Mouse (Mus musculus) embryonic facial prominence, embryonic 12.5 days (tissue): Measurements from ENCODE around the gene 4930415O20Rik. TPM values are rescaled to one million over a fixed set of nuclear protein-coding genes. Genes with fewer than 3 reads are reported as not detected.

Experiments
- ATAC-seq: fragments of 200-750 bp; cut with Nextera tagmentation; 2 replicates; pipeline ENCODE4 v1.8.0; 2017; ENCODE audit not compliant: insufficient number of reproducible peaks, insufficient read depth, low FRiP score, low TSS enrichment
- H3K27ac ChIP-seq: fragments of 300-500 bp; sonication (generic); 2 replicates; pipeline ENCODE4 v1.5.1; 2016; ENCODE audit warnings: mild to moderate bottlenecking
- H3K27me3 ChIP-seq: fragments of 300-500 bp; sonication (generic); 2 replicates; pipeline ENCODE4 v1.6.1; 2016; ENCODE audit warnings: mild to moderate bottlenecking, moderate library complexity
- H3K36me3 ChIP-seq: fragments of 300-500 bp; sonication (generic); 2 replicates; pipeline ENCODE4 v1.6.1; 2016; ENCODE audit warnings: mild to moderate bottlenecking
- H3K4me1 ChIP-seq: fragments of 300-500 bp; sonication (generic); 2 replicates; pipeline ENCODE4 v1.6.1; 2016
- H3K4me2 ChIP-seq: fragments of 300-500 bp; sonication (generic); replicated peaks from 2 replicates; pipeline ENCODE4 v1.6.1; 2016; ENCODE audit warnings: mild to moderate bottlenecking, moderate library complexity
- H3K4me3 ChIP-seq: fragments of 300-500 bp; sonication (generic); 2 replicates; pipeline ENCODE4 v1.5.1; 2016; ENCODE audit warnings: mild to moderate bottlenecking
- H3K9ac ChIP-seq: fragments of 300-500 bp; sonication (generic); 2 replicates; pipeline ENCODE4 v1.6.1; 2016; ENCODE audit warnings: mild to moderate bottlenecking, moderate library complexity
- H3K9me3 ChIP-seq: fragments of 300-500 bp; sonication (generic); 2 replicates; pipeline ENCODE4 v1.6.1; 2016; ENCODE audit warnings: mild to moderate bottlenecking, moderate library complexity
- WGBS: fragments of 180-500 bp; shearing (Covaris S2); methylation state at CpG from one replicate; pipeline ENCODE4 v1.1.7; 2016; 5-methylcytosine and 5-hydroxymethylcytosine counted together
- polyA plus RNA-seq: library from polyadenylated mRNA; unstranded; fragments of >200 nt; fragmentation: Nextera tagmentation; extraction: Ambion mirVana; gene quantifications from 2 replicates; pipeline ENCODE4 v1.2.1, GENCODE M21; 2016

4930415O20Rik gene
- not detected in 2 replicates for polyA plus RNA-seq

GRCm38 (mm10) chr15:98570873-98571538 is at the start of gene 4930415O20Rik, which contains the start of gene Ccnt1:
Gene 4930415O20Rik, plus strand, starts transcription at chr15:98571004.
Gene Ccnt1, minus strand, starts transcription at chr15:98570923.
- H3K9ac ChIP-seq: no peak within 1 kb of the TSS
- H3K27ac ChIP-seq: no peak within 1 kb of the TSS
- H3K4me3 ChIP-seq: no peak within 1 kb of the TSS
- no peaks in the 10 kb centered on the region for H3K9me3 ChIP-seq
- ATAC-seq: no peak
- H3K27me3 ChIP-seq: no peaks in the 10 kb centered on the region
- H3K36me3 ChIP-seq: no peaks in the 10 kb centered on the region
- WGBS: 85% methylated on average over 10 of the region's 10 CpGs
- H3K4me1 ChIP-seq: peaks cover 12% of the 10 kb centered on the region
- H3K4me2 ChIP-seq: no peak within 1 kb of the TSS

DNA sequence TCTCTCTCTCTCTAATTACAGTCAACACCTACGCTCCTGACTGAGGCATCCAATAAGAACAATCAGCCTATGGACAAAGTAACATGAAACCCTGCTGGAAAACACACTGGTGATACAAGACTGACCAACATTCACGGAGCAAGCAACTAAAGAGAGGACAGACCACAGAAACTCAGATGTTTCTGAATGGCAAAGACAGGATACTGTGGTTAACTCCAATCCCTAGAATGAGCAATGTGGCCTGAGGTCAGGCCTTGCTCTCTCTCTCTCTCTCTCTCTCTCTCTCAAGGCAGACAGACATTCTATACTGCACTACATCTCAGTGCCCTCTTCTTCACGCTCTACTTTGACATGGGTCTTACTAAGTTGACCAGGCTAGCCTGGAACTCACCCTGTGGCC is 49.6 kb upstream of the 4930415O20Rik start:
- WGBS: 89% methylated on average over 3 of the region's 3 CpGs
- Histone ChIP-seq H3K36me3 (peaks cover 78% of the 10 kb centered on the region), H3K9me3 (no peaks in the 10 kb centered on the region), H3K4me1 (no peaks in the 10 kb centered on the region), H3K27me3 (no peaks in the 10 kb centered on the region), H3K9ac (no peak overlapping the region), H3K4me2 (no peak overlapping the region), H3K27ac (no peak overlapping the region), H3K4me3 (no peak overlapping the region)
- ATAC-seq: no peak

DNA sequence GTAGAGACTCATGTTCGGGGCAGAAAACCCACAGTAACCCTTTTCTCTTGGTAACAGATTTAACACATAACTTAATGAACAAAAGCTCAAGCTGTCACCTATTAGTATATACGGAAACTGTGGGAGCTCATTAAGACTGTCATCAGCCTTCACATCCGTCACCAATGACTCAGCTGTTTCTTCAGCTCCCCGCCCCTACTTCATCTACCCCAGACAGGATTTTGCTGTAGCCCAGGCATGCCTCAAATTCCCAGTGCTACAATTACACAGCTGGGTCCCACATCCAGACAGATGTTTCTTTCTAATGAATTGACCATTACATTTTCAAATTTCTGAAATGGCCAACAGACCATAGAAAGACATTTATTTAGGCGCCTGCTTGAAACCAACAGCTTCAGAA is 44.7 kb upstream of the 4930415O20Rik start:
- no peak overlapping the region for H3K4me3 ChIP-seq
- H3K4me1 ChIP-seq: no peaks in the 10 kb centered on the region
- ATAC-seq: no peak
- H3K27me3 ChIP-seq: no peaks in the 10 kb centered on the region
- no peak overlapping the region for H3K4me2 ChIP-seq
- H3K9me3 ChIP-seq: no peaks in the 10 kb centered on the region
- no peak overlapping the region for H3K9ac ChIP-seq
- 79% methylated on average over 5 of the region's 5 CpGs for WGBS
- H3K36me3 ChIP-seq: peaks cover 90% of the 10 kb centered on the region
- no peak overlapping the region for H3K27ac ChIP-seq

DNA sequence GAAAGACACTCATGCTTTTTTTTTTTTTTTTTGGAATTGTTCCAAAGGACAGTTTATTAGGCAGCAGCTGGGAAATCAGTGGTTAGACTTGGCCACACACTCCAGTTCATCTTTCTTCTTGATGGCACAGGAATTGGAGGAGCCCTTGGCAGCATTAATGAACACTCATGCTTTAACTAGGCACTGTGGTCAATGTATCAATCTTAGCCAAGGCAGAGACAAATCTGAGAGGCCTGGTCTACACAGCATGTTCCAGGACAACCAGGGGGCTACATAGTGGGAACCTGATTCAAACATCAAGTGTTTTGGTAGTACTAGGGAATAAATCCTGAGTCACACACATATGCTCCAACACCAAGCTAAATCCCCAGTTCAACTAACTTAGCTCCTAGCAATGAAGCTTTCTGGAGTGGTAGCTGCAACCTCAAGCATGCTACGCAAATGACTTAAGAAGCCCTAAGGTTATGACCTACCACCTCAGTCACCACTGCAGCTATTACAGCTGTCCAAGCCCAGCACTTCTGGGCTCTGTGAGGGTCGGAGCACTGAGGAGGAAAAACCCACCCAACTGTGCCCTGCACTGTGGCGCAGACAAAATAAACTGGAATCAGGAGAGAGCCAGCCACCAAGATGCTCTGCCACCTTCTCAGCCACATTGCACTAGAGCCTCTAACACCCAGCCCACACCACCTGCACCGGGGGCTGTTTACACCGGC is 43.6 kb upstream of the 4930415O20Rik start:
- Histone ChIP-seq H3K27ac (no peak overlapping the region), H3K4me1 (peaks cover 2% of the 10 kb centered on the region; the same call in 1 of the 2 replicates), H3K9me3 (no peaks in the 10 kb centered on the region), H3K4me2 (no peak overlapping the region), H3K27me3 (no peaks in the 10 kb centered on the region), H3K36me3 (peaks cover 87% of the 10 kb centered on the region), H3K9ac (no peak overlapping the region), H3K4me3 (no peak overlapping the region)
- ATAC-seq: no peak
- 94% methylated on average over 5 of the region's 5 CpGs for WGBS

DNA sequence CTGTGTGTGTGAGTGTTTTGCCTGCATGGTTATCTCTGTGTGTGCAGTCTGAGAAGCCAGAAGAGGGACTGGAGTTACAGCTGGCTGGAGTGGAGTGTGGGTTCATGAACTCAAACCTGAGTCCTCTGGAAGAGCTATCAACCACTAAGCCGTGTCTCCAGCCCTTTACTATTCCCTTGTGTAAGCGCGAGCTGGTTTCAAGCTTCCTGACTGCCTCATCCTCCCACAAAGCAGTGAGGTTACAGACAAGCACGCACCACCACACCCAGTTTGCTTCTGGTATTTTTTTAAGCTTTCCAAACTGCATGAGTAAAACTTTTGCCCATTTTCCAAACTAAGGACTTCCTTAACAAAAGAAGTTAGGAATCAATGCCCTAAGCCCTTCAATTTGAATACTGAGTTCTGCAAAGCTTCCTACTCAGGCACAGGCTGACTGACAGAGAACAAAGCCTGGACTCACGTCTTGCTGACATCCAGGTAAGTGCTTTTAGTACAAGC is 42.7 kb upstream of the 4930415O20Rik start:
- ATAC-seq: no peak
- Histone ChIP-seq H3K4me3 (no peak overlapping the region), H3K27me3 (no peaks in the 10 kb centered on the region), H3K36me3 (peaks cover 78% of the 10 kb centered on the region), H3K27ac (no peak overlapping the region), H3K9me3 (no peaks in the 10 kb centered on the region), H3K4me1 (peaks cover 5% of the 10 kb centered on the region; the same call in 1 of the 2 replicates), H3K4me2 (no peak overlapping the region), H3K9ac (no peak overlapping the region)
- 86% methylated on average over 5 of the region's 5 CpGs for WGBS

- peak overlapping the region; percentile 90 for H3K4me2 ChIP-seq
- peak overlapping the region; percentile 93 for H3K9ac ChIP-seq
- H3K4me3 ChIP-seq: peak overlapping the region; percentile 87
- 31% methylated on average over 5 of the region's 5 CpGs for whole genome bisulfite sequencing
- H3K27me3 ChIP-seq: no peaks in the 10 kb centered on the region
- no peak overlapping the region for H3K27ac ChIP-seq
- peaks cover 5% of the 10 kb centered on the region; the same call in 1 of the 2 replicates for H3K4me1 ChIP-seq
- H3K36me3 ChIP-seq: peaks cover 41% of the 10 kb centered on the region
- H3K9me3 ChIP-seq: no peaks in the 10 kb centered on the region
- ATAC-seq: no peak
Observed at GRCm38 (mm10) chr15:98532281-98532680, 38.5 kb upstream of the 4930415O20Rik start.

DNA sequence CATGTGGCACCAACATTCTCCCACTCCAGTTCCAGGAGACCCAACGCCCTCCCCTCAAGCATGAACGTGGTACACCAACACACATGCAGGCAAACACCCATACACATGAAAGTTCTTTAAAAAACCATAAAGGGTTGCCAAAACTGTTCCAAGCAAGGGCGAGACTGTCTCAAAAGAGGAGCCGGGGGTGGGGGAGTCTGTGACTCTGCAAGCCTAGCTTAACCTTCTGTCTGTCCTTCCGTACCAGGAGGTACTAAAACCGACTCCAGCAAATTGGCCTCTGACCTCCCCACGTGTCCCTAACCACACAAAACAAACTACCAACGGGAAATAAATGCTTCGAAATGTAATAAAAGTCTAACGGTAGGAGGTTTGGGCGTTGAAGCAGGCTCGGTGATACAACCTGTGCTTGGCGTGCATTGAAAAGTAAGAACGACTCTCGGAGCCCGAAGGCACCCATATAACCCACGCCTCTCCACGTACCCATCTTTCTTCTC is 37.7 kb upstream of the 4930415O20Rik start:
- H3K4me3 ChIP-seq: peak overlapping the region; percentile 87
- peaks cover 5% of the 10 kb centered on the region; the same call in 1 of the 2 replicates for H3K4me1 ChIP-seq
- H3K9me3 ChIP-seq: no peaks in the 10 kb centered on the region
- peak overlapping the region; percentile 26; the same call in 1 of the 2 replicates for H3K27ac ChIP-seq
- H3K9ac ChIP-seq: peak overlapping the region; percentile 93
- no peak for ATAC-seq
- H3K27me3 ChIP-seq: no peaks in the 10 kb centered on the region
- WGBS: under 1% methylated on average over 18 of the region's 18 CpGs
- peaks cover 36% of the 10 kb centered on the region for H3K36me3 ChIP-seq
- peak overlapping the region; percentile 90 for H3K4me2 ChIP-seq

DNA sequence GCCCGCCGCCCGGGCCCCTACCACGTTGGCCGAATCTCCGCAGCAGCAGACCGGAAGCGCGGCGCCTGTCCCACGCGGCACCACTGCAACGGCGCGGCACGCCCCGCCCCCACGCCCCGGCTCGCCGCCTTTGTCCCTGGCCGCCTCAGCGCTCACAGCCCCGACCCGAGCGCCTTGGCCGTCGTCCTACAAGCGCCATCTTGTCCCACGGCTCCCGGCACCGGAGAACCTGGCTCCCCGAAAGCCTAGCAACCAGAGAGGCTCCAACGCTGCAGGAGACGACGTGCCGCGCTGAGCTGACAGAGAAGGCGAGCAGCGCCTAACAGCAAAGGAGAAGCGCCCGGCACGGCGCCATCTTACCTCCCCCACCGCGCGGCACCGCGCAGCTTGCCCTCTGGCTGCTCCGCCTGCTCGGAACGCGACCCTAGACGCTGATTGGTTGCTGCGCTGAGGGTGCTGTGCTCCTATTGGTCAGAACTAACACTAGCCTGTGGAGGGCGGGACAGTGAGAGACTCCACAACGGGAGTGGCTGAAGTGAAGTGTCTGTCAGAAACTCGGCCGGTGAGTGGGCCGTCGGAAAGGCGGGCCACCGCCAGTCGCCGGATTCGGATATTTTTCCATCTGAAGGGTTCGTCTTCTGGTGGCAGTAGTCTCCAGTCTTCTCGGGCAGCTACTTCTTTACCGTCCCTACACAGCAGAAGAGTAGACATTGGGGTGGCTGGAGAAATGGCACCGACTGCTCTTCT is 36.8 kb upstream of the 4930415O20Rik start, which contains the start of gene Kansl2:
Kansl2 (minus strand) TSS at position 384 of the 747 bp plus-strand sequence.
- peak; percentile 100 for ATAC-seq
- peak within 1 kb of the TSS; percentile 90 for H3K4me2 ChIP-seq
- peaks cover 32% of the 10 kb centered on the region for H3K36me3 ChIP-seq
- H3K27me3 ChIP-seq: no peaks in the 10 kb centered on the region
- peak within 1 kb of the TSS; percentile 93 for H3K9ac ChIP-seq
- H3K4me3 ChIP-seq: peak within 1 kb of the TSS; percentile 87
- 1% methylated on average over 62 of the region's 70 CpGs for WGBS
- H3K27ac ChIP-seq: peak within 1 kb of the TSS; percentile 99
- peaks cover 5% of the 10 kb centered on the region; the same call in 1 of the 2 replicates for H3K4me1 ChIP-seq
- no peaks in the 10 kb centered on the region for H3K9me3 ChIP-seq

- no peaks in the 10 kb centered on the region for H3K27me3 ChIP-seq
- WGBS: 83% methylated on average over 4 of the region's 4 CpGs
- H3K9ac ChIP-seq: no peak overlapping the region
- H3K9me3 ChIP-seq: no peaks in the 10 kb centered on the region
- H3K4me2 ChIP-seq: no peak overlapping the region
- no peak overlapping the region for H3K27ac ChIP-seq
- no peak overlapping the region for H3K4me3 ChIP-seq
- ATAC-seq: no peak
- H3K36me3 ChIP-seq: peaks cover 19% of the 10 kb centered on the region
- H3K4me1 ChIP-seq: peaks cover 5% of the 10 kb centered on the region; the same call in 1 of the 2 replicates
Observed at GRCm38 (mm10) chr15:98535921-98536320, 34.9 kb upstream of the 4930415O20Rik start.

GRCm38 (mm10) chr15:98536828-98537510 is 33.8 kb upstream of the 4930415O20Rik start:
- Histone ChIP-seq H3K36me3 (peaks cover 12% of the 10 kb centered on the region; the same call in 1 of the 2 replicates), H3K4me3 (no peak overlapping the region), H3K27ac (no peak overlapping the region), H3K4me2 (no peak overlapping the region), H3K27me3 (no peaks in the 10 kb centered on the region), H3K9me3 (no peaks in the 10 kb centered on the region), H3K4me1 (peaks cover 5% of the 10 kb centered on the region; the same call in 1 of the 2 replicates), H3K9ac (no peak overlapping the region)
- 82% methylated on average over 8 of the region's 8 CpGs for WGBS
- no peak for ATAC-seq
